Mouse (Mus musculus) heart, embryonic 10.5 days (tissue): Measurements from ENCODE around the gene Ikzf3. TPM values are rescaled to one million over a fixed set of nuclear protein-coding genes. Genes with fewer than 3 reads are reported as not detected.

Experiments used
- DNase-seq: peaks from one replicate; pipeline ENCODE4 v3.0.0-alpha.2; 2017; ENCODE audit warnings: low spot score
- H3K27ac ChIP-seq: fragments of 300-500 bp; sonication (generic); 2 replicates; pipeline ENCODE4 v1.5.1; 2016; ENCODE audit warnings: mild to moderate bottlenecking
- H3K27me3 ChIP-seq: fragments of 300-500 bp; sonication (generic); 2 replicates; pipeline ENCODE4 v1.6.1; 2016; ENCODE audit warnings: mild to moderate bottlenecking; ENCODE audit not compliant: poor library complexity, insufficient read depth, severe bottlenecking
- H3K36me3 ChIP-seq: fragments of 300-500 bp; sonication (generic); 2 replicates; pipeline ENCODE4 v1.6.1; 2016; ENCODE audit warnings: mild to moderate bottlenecking, moderate library complexity
- H3K4me1 ChIP-seq: fragments of 300-500 bp; sonication (generic); 2 replicates; pipeline ENCODE4 v1.6.1; 2016; ENCODE audit warnings: mild to moderate bottlenecking
- H3K4me3 ChIP-seq: fragments of 300-500 bp; sonication (generic); 2 replicates; pipeline ENCODE4 v1.5.1; 2016; ENCODE audit warnings: mild to moderate bottlenecking, moderate library complexity
- H3K9me3 ChIP-seq: fragments of 300-500 bp; sonication (generic); 2 replicates; pipeline ENCODE4 v1.6.1; 2016; ENCODE audit warnings: mild to moderate bottlenecking, moderate library complexity
- WGBS: fragments of 180-500 bp; shearing (Covaris S2); methylation state at CpG from one replicate; pipeline ENCODE4 v1.1.7; 2016; 5-methylcytosine and 5-hydroxymethylcytosine counted together
- polyA plus RNA-seq: library from polyadenylated mRNA; unstranded; fragments of >200 nt; fragmentation: Nextera tagmentation; extraction: Ambion mirVana; gene quantifications from 2 replicates; pipeline ENCODE4 v1.2.1, GENCODE M21; 2016

Gene Ikzf3
- polyA plus RNA-seq, 1 experiment from 2014 or later = 0.04 TPM

DNA sequence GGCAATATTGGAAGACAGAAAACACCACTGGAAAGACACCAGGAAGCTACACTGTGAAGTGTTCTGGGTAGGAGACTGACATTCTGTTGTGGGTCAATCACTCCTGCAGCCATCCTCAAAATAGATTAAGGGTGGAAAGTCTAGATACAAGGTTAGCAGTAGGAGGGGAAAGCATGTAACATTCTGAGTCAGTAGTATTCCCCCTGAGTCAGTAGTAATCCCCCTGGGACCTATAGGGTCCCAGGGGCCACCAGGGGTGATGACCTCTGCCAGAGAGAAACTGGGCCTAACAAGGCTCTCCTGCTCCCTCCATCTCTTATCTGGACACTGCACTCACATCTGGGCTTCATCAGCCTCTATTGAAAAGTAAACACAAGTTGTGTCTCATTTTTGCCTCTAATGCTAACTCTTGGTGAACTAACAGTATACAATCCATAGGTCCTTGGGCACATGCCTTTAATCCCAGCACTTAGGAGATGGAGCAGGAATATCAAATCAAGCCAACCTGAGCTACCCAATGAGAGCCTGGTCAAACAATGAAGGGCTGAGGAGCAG lies 8.3 kb downstream of the Ikzf3 start:
- Histone ChIP-seq H3K9me3 (no peaks in the 10 kb centered on the region), H3K27ac (no peak overlapping the region), H3K27me3 (peaks cover 18% of the 10 kb centered on the region), H3K4me3 (no peak overlapping the region), H3K36me3 (no peaks in the 10 kb centered on the region), H3K4me1 (no peaks in the 10 kb centered on the region)
- DNase-seq = no peak

- Histone ChIP-seq H3K4me1 (no peaks in the 10 kb centered on the region), H3K9me3 (no peaks in the 10 kb centered on the region), H3K27ac (no peak overlapping the region), H3K4me3 (no peak overlapping the region), H3K36me3 (no peaks in the 10 kb centered on the region), H3K27me3 (no peaks in the 10 kb centered on the region; the same call in 1 of the 2 replicates)
- no peak for DNase-seq
- 77% methylated on average over 10 of the region's 10 CpGs for WGBS
Observed at GRCm38 (mm10) chr11:98526824-98527461, 18.9 kb downstream of the Ikzf3 start.

- Histone ChIP-seq H3K4me1 (no peaks in the 10 kb centered on the region), H3K36me3 (no peaks in the 10 kb centered on the region), H3K4me3 (no peak overlapping the region), H3K9me3 (no peaks in the 10 kb centered on the region), H3K27me3 (no peaks in the 10 kb centered on the region; the same call in 1 of the 2 replicates), H3K27ac (no peak overlapping the region)
- DNase-seq = no peak
- WGBS = 54% methylated on average over 4 of the region's 4 CpGs
Observed at GRCm38 (mm10) chr11:98525140-98525539, 20.7 kb downstream of the Ikzf3 start.

GRCm38 (mm10) chr11:98520468-98520867 lies 25.4 kb downstream of the Ikzf3 start:
- 53% methylated on average over 10 of the region's 10 CpGs for WGBS
- Histone ChIP-seq H3K27ac (no peak overlapping the region), H3K4me1 (no peaks in the 10 kb centered on the region), H3K4me3 (no peak overlapping the region), H3K36me3 (no peaks in the 10 kb centered on the region), H3K9me3 (no peaks in the 10 kb centered on the region), H3K27me3 (no peaks in the 10 kb centered on the region)
- no peak for DNase-seq

DNA sequence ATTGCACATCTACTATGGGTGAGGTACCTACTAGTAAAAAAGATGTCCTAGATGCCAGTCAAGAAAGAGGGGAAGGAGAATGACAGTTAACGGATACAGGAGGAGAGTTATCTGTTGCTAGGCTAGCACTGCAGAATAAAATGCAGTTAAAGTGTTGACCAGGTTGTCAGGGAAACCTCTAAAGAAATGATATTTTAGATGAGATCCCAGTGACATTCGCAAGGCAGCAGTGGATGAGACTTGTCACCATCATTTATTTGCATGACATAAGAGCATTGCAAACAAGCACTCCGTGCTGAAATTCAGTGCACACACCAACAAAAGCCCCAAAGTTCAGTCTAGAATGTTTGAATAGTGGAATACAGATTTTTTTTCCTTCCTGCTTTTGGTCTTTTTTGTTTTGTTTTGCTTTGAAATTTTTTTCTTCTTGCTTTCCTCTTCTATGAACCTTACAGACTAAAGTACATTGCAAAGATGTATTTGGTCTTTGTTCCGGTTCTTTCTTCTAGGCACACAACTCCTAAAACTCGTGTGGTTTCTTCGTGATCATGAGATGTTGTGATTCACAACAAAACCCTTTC lies 32.4 kb downstream of the Ikzf3 start:
- H3K27me3 ChIP-seq = peaks cover 4% of the 10 kb centered on the region; the same call in 1 of the 2 replicates
- no peak overlapping the region for H3K4me3 ChIP-seq
- H3K27ac ChIP-seq = no peak overlapping the region
- H3K36me3 ChIP-seq = no peaks in the 10 kb centered on the region
- H3K4me1 ChIP-seq = peaks cover 5% of the 10 kb centered on the region; the same call in 1 of the 2 replicates
- no peak for DNase-seq
- H3K9me3 ChIP-seq = no peaks in the 10 kb centered on the region
- WGBS = 77% methylated on average over 6 of the region's 6 CpGs

DNA sequence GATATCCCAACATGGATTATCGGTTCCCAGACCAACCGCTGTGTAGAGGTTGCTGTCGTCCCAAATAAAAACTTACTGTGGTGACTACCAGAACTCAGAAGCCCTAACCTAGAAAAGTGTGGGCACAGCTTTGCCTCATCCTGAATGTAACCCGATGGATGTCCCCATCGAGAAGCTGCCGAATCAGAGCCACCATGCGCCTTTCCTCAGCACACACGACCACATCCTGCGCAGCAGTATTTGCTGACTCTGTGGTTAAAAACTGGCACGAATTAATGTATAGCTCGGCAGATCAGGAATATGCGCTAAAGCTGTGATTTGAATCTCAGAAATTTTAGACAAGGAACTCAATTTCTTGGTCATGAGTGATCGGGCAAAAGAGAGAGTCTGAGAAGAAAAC lies 33.0 kb downstream of the Ikzf3 start:
- no peak overlapping the region for H3K4me3 ChIP-seq
- H3K36me3 ChIP-seq = no peaks in the 10 kb centered on the region
- no peak overlapping the region for H3K27ac ChIP-seq

DNA sequence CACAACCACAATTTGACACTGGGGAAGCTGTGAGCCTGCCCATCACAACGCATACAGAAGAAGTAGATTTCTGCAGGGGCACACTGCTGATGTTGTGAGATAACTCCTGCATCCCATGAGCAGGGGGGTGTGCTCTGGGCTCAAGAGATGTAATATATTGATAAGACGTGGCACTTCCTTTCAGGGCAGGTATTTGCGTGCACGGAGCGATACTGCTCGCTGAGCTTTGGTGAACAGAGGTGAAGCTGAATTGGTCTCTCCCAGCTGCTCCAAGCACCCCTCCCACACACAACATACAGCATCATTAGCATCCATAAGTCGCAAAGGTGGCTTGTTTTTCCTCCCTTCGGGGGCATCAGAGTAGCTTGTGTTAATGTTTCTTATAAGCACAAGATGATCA lies 35.7 kb downstream of the Ikzf3 start:
- Histone ChIP-seq H3K4me1 (peaks cover 5% of the 10 kb centered on the region; the same call in 1 of the 2 replicates), H3K4me3 (no peak overlapping the region), H3K9me3 (no peaks in the 10 kb centered on the region), H3K27me3 (peaks cover 4% of the 10 kb centered on the region; the same call in 1 of the 2 replicates), H3K27ac (no peak overlapping the region), H3K36me3 (no peaks in the 10 kb centered on the region)
- WGBS = 86% methylated on average over 8 of the region's 8 CpGs
- DNase-seq = no peak

More for the DNA sequence above, 33.0 kb downstream of the Ikzf3 start:
- H3K4me1 ChIP-seq = peaks cover 5% of the 10 kb centered on the region; the same call in 1 of the 2 replicates
- DNase-seq = no peak
- H3K9me3 ChIP-seq = no peaks in the 10 kb centered on the region
- WGBS = 89% methylated on average over 13 of the region's 13 CpGs
- peaks cover 4% of the 10 kb centered on the region; the same call in 1 of the 2 replicates for H3K27me3 ChIP-seq

- Histone ChIP-seq H3K36me3 (no peaks in the 10 kb centered on the region), H3K9me3 (no peaks in the 10 kb centered on the region), H3K4me1 (peaks cover 5% of the 10 kb centered on the region; the same call in 1 of the 2 replicates), H3K27ac (no peak overlapping the region), H3K27me3 (peaks cover 3% of the 10 kb centered on the region; the same call in 1 of the 2 replicates), H3K4me3 (no peak overlapping the region)
- 56% methylated on average over 7 of the region's 7 CpGs for WGBS
- DNase-seq = no peak
Observed at GRCm38 (mm10) chr11:98509434-98509833, 36.4 kb downstream of the Ikzf3 start.

DNA sequence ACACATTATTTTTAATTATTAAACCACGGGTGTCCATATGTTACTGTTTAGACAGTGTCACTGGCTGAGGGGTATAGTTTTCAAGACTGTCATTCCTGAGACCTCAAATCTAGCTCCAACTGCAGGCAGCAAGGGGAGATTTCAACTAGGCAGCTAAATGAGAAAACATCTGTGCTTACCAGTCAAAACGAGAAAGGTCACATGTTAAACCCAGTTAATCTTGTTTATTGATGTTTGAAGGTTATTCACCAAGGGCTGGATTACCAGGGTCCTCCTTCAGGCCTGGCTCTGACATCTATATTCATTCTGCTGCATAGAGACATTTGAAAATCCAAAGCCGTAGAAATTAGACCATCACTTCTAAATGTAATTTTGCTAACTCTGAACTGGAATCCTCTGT lies 40.9 kb downstream of the Ikzf3 start:
- 0 out of 2 replicates have a peak, but pooled peaks cover 4% of the 10 kb centered on the region for H3K27me3 ChIP-seq
- WGBS = 68% methylated on average over 3 of the region's 3 CpGs
- no peaks in the 10 kb centered on the region for H3K36me3 ChIP-seq
- H3K27ac ChIP-seq = no peak overlapping the region
- H3K4me3 ChIP-seq = no peak overlapping the region
- H3K9me3 ChIP-seq = no peaks in the 10 kb centered on the region
- DNase-seq = no peak
- H3K4me1 ChIP-seq = peaks cover 5% of the 10 kb centered on the region; the same call in 1 of the 2 replicates

- no peak overlapping the region for H3K4me3 ChIP-seq
- H3K27ac ChIP-seq = no peak overlapping the region
- H3K27me3 ChIP-seq = peaks cover 14% of the 10 kb centered on the region; the same call in 1 of the 2 replicates
- H3K9me3 ChIP-seq = no peaks in the 10 kb centered on the region
- no peak for DNase-seq
- H3K36me3 ChIP-seq = no peaks in the 10 kb centered on the region
- H3K4me1 ChIP-seq = 0 out of 2 replicates have a peak, but pooled peaks cover 9% of the 10 kb centered on the region
- 56% methylated on average over 22 of the region's 22 CpGs for WGBS
Observed at GRCm38 (mm10) chr11:98497388-98498288, 48.2 kb downstream of the Ikzf3 start.

DNA sequence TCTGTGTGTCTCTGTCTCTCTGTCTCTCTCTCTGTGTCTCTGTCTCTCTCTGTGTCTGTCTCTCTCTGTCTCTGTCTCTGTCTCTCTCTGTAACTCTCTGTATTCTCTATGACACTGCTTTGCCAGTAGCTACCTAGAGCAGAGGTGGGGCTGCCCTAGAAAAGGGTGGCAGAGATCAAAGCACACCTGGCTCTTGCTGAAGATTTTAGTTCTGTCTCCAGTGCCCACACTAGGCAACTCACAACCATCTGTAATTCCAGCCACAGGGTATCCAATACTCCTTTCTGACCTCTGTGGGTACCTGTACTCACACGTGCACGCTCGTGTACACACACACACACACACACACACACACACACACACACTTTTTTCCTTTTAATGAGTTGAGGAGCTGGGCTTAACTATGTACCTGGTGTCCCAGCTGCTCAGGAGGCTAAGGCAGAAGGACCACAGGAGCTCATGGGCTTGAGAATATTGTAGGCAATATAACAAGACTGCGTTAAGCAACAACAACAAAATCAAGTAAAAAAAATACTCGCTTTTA lies 50.6 kb downstream of the Ikzf3 start:
- H3K27ac ChIP-seq = no peak overlapping the region
- H3K27me3 ChIP-seq = peaks cover 14% of the 10 kb centered on the region; the same call in 1 of the 2 replicates
- H3K36me3 ChIP-seq = no peaks in the 10 kb centered on the region
- no peak overlapping the region for H3K4me3 ChIP-seq
- H3K4me1 ChIP-seq = peaks cover 14% of the 10 kb centered on the region; the same call in 1 of the 2 replicates
- H3K9me3 ChIP-seq = no peaks in the 10 kb centered on the region
- 85% methylated on average over 5 of the region's 5 CpGs for WGBS
- DNase-seq = no peak

- WGBS = 54% methylated on average over 9 of the region's 9 CpGs
Observed at GRCm38 (mm10) chr11:98493394-98493793, 52.4 kb downstream of the Ikzf3 start.

More at GRCm38 (mm10) chr11:98493394-98493793, 52.4 kb downstream of the Ikzf3 start:
- Histone ChIP-seq H3K9me3 (no peaks in the 10 kb centered on the region), H3K36me3 (no peaks in the 10 kb centered on the region), H3K4me3 (no peak overlapping the region), H3K27me3 (peaks cover 14% of the 10 kb centered on the region; the same call in 1 of the 2 replicates), H3K27ac (no peak overlapping the region), H3K4me1 (peaks cover 14% of the 10 kb centered on the region; the same call in 1 of the 2 replicates)
- no peak for DNase-seq
